Mouse (Mus musculus): ENCODE data around the gene Olfr1206. TPM values are rescaled to one million over a fixed set of nuclear protein-coding genes. Genes with fewer than 3 reads are reported as not detected.

Olfr1206 gene
- not detected for total RNA-seq (2021)
- long read RNA-seq, experiment 1: 0 reads
- long read RNA-seq, experiment 2: 0 reads

GRCm38 (mm10) chr2:88862931-88863330 lies at the start of gene Olfr1206:
Olfr1206 (plus strand) TSS chr2:88863231.
- no peak for DNase-seq

GRCm38 (mm10) chr2:88814196-88814595 lies 48.8 kb upstream of the Olfr1206 start, which contains the start of gene Olfr1202:
Olfr1202 (plus strand) TSS chr2:88814496.
- no peak for DNase-seq

DNA sequence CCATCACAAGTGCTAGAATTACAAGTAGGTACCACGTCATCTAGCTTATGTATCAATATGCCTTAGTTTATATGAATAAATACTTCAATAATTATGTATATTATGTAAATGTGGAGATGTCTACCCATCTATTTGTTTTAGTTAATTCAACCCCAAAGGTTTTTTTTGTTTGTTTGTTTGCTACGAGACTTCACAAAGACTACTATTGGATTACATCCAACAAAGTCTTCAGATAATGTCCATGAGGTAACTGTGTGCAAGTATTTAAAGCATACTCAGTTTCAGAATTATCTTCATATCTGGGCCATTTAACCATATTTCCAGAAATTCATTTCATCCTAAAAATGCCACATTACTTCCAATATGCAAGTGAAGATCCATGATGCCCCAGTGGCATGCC lies 33.6 kb upstream of the Olfr1206 start, which contains the start of gene Olfr1205:
Olfr1205 (plus strand) TSS at position 301 of the 400 bp plus-strand sequence.
- no peak for DNase-seq

GRCm38 (mm10) chr2:88838477-88838876 lies 24.6 kb upstream of the Olfr1206 start:
- DNase-seq: no peak

GRCm38 (mm10) chr2:88848992-88849391 lies 14.0 kb upstream of the Olfr1206 start, which contains the start of gene Olfr1204:
Olfr1204 (plus strand) TSS chr2:88849292.
- no peak for DNase-seq

DNA sequence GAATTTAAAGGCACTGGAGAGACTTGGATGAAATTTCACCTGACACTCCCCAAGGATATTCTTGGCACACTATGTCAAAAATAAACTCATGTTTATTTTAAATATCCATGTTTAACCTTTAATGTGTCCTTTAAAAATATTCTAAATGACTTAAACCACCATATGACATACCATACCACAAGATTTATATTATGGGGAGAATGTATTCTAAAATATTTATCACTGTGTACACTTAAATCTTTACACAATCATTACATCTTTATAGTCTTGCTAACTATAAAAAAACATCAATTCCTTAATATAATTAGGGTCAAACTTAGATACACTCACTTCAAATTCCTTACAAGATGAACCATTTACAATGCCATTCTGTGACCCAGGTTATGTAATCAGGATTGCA lies 39.2 kb downstream of the Olfr1206 start, which contains the start of gene Olfr1208:
Olfr1208 (minus strand) TSS at position 101 of the 400 bp plus-strand sequence.
- DNase-seq: no peak

DNA sequence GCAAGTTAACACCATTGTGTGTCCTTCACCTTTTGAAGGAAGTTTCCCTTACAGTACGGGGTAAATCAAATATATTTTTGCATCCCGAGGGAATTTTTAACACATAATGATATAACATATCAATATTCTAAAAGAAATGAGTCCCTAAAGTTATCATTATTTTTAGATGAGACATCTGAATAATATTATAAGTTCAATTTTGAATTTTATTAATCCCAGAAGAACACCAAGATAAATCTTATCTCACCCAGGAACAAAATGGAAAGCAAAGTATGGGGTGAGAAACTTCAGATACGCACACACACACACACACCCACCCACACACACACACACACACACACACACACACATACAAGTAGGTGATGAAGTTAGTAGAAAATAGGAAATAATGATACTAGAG lies 52.0 kb downstream of the Olfr1206 start, which contains the start of gene Olfr1209:
Olfr1209 (minus strand) TSS at position 101 of the 400 bp plus-strand sequence.
- DNase-seq: no peak

Other genes starting within 250 kb of the Olfr1206 start
- not detected for gene Olfr1191-ps1, start 222.7 kb upstream of the Olfr1206 start, total RNA-seq (2021)
- not detected for gene Olfr1192-ps1, start 214.7 kb upstream of the Olfr1206 start, total RNA-seq (2021)
- gene Olfr1193, start 187.6 kb upstream of the Olfr1206 start, total RNA-seq (2021): not detected
- gene Olfr1195, start 174.0 kb upstream of the Olfr1206 start, total RNA-seq (2021): not detected
- gene Olfr1196, start 158.6 kb upstream of the Olfr1206 start, total RNA-seq (2021): not detected
- gene Olfr1197, start 130.9 kb upstream of the Olfr1206 start, total RNA-seq (2021): not detected
- not detected for gene Olfr1198, start 111.9 kb upstream of the Olfr1206 start, total RNA-seq (2021)
- not detected for gene Olfr1199, start 102.8 kb upstream of the Olfr1206 start, total RNA-seq (2021)
- not detected for gene Olfr1200, start 92.7 kb upstream of the Olfr1206 start, total RNA-seq (2021)
- not detected for gene Olfr1201, start 70.2 kb upstream of the Olfr1206 start, total RNA-seq (2021)
- not detected for gene Olfr1202, start 48.7 kb upstream of the Olfr1206 start, total RNA-seq (2021)
- not detected for gene Olfr1205, start 33.5 kb upstream of the Olfr1206 start, total RNA-seq (2021)
- gene Olfr1204, start 13.9 kb upstream of the Olfr1206 start, total RNA-seq (2021): not detected
- gene Olfr1208, start 39.1 kb downstream of the Olfr1206 start, total RNA-seq (2021): not detected
- not detected for gene Olfr1209, start 51.9 kb downstream of the Olfr1206 start, total RNA-seq (2021)
- not detected for gene Olfr1211, start 74.9 kb downstream of the Olfr1206 start, total RNA-seq (2021)
- gene Olfr1212, start 90.7 kb downstream of the Olfr1206 start, total RNA-seq (2021): not detected
- gene Gm13762, start 117.0 kb downstream of the Olfr1206 start, total RNA-seq (2021): not detected
- gene Olfr1214, start 129.4 kb downstream of the Olfr1206 start, total RNA-seq (2021): not detected
- gene Olfr1215, start 143.7 kb downstream of the Olfr1206 start, total RNA-seq (2021): not detected
- gene Olfr1216, start 155.1 kb downstream of the Olfr1206 start, total RNA-seq (2021): not detected
- gene Olfr1217, start 168.8 kb downstream of the Olfr1206 start, total RNA-seq (2021): not detected
- gene Olfr1218, start 198.0 kb downstream of the Olfr1206 start, total RNA-seq (2021): not detected
- not detected for gene Olfr1219, start 220.3 kb downstream of the Olfr1206 start, total RNA-seq (2021)
- gene Olfr1220, start 243.6 kb downstream of the Olfr1206 start, total RNA-seq (2021): not detected

Data from gastrocnemius, postnatal 10 days (tissue).